Mouse (Mus musculus) liver, embryonic 13.5 days (tissue): Measurements from ENCODE around the gene Asah2. TPM values are rescaled to one million over a fixed set of nuclear protein-coding genes. Genes with fewer than 3 reads are reported as not detected.
"Not testable (repeated sequence)": the region's sequence is repeated elsewhere in the genome, so short reads cannot be mapped to it uniquely, and the experiment has no call there.

Source experiments
- ATAC-seq: fragments of 200-750 bp; cut with Nextera tagmentation; 2 replicates; pipeline ENCODE4 v1.8.0; 2017; ENCODE audit warnings: low read depth, mild to moderate bottlenecking, moderate number of reproducible peaks, moderate library complexity
- DNase-seq: peaks from one replicate; pipeline ENCODE4 v3.0.0; 2022
- H3K27ac ChIP-seq: fragments of 300-500 bp; sonication (generic); 2 replicates; pipeline ENCODE4 v1.5.1; 2015; ENCODE audit warnings: moderate library complexity, mild to moderate bottlenecking, inconsistent platforms
- H3K27me3 ChIP-seq: fragments of 300-500 bp; sonication (generic); 2 replicates; pipeline ENCODE4 v1.6.1; 2015; ENCODE audit warnings: mild to moderate bottlenecking, inconsistent platforms
- H3K36me3 ChIP-seq: fragments of 300-500 bp; sonication (generic); 2 replicates; pipeline ENCODE4 v1.6.1; 2015; ENCODE audit warnings: mild to moderate bottlenecking, inconsistent platforms
- H3K4me1 ChIP-seq: fragments of 300-500 bp; sonication (generic); replicated peaks from 2 replicates; pipeline ENCODE4 v1.6.1; 2015; ENCODE audit warnings: inconsistent platforms
- H3K4me2 ChIP-seq: fragments of 300-500 bp; sonication (generic); 2 replicates; pipeline ENCODE4 v1.6.1; 2015; ENCODE audit warnings: inconsistent platforms, mild to moderate bottlenecking, moderate library complexity
- H3K4me3 ChIP-seq: fragments of 300-500 bp; sonication (generic); replicated peaks from 2 replicates; pipeline ENCODE4 v1.5.1; 2015; ENCODE audit warnings: mild to moderate bottlenecking, inconsistent platforms
- H3K9ac ChIP-seq: fragments of 300-500 bp; sonication (generic); 2 replicates; pipeline ENCODE4 v1.6.1; 2015; ENCODE audit warnings: mild to moderate bottlenecking, inconsistent platforms
- H3K9me3 ChIP-seq: fragments of 300-500 bp; sonication (generic); replicated peaks from 2 replicates; pipeline ENCODE4 v1.6.1; 2016; ENCODE audit warnings: inconsistent platforms
- WGBS: fragments of 180-500 bp; shearing (Covaris S2); methylation state at CpG from one replicate; pipeline ENCODE4 v1.1.7; 2015; ENCODE audit not compliant: insufficient replicate concordance; 5-methylcytosine and 5-hydroxymethylcytosine counted together
- polyA plus RNA-seq: library from polyadenylated mRNA; unstranded; fragments of >200 nt; fragmentation: Nextera tagmentation; extraction: Ambion mirVana; gene quantifications from 2 replicates; pipeline ENCODE4 v1.2.1, GENCODE M21; 2015

Asah2 gene
- polyA plus RNA-seq, 1 experiment from 2014 or later, result 0.23 TPM

GRCm38 (mm10) chr19:32102294-32102975, 5.6 kb downstream of the Asah2 start:
- peaks cover 6% of the 10 kb centered on the region; the same call in 1 of the 2 replicates for H3K4me1 ChIP-seq
- H3K4me2 ChIP-seq, result no peak overlapping the region
- no peak overlapping the region for H3K27ac ChIP-seq
- H3K27me3 ChIP-seq, result peaks cover 9% of the 10 kb centered on the region; the same call in 1 of the 2 replicates
- DNase-seq (no peak), ATAC-seq (no peak)
- H3K36me3 ChIP-seq, result no peaks in the 10 kb centered on the region
- H3K4me3 ChIP-seq, result no peak overlapping the region
- H3K9me3 ChIP-seq, result no peaks in the 10 kb centered on the region
- H3K9ac ChIP-seq, result no peak overlapping the region
- WGBS, result 44% methylated on average over 18 of the region's 18 CpGs

- H3K27ac ChIP-seq, result no peak overlapping the region
- no peak overlapping the region for H3K4me2 ChIP-seq
- ATAC-seq, result no peak
- 0 out of 2 replicates have a peak, but pooled peaks cover 2% of the 10 kb centered on the region for H3K4me1 ChIP-seq
- no peaks in the 10 kb centered on the region for H3K9me3 ChIP-seq
- no peak for DNase-seq
- H3K9ac ChIP-seq, result no peak overlapping the region
- peaks cover 6% of the 10 kb centered on the region; the same call in 1 of the 2 replicates for H3K27me3 ChIP-seq
- WGBS, result 68% methylated on average over 3 of the region's 3 CpGs
- H3K4me3 ChIP-seq, result no peak overlapping the region
- H3K36me3 ChIP-seq, result no peaks in the 10 kb centered on the region
These were observed 9.4 kb downstream of the Asah2 start for GRCm38 (mm10) chr19:32098582-32098981.

GRCm38 (mm10) chr19:32092358-32092757, 15.7 kb downstream of the Asah2 start:
- Histone ChIP-seq H3K4me1 (no peaks in the 10 kb centered on the region), H3K27me3 (no peaks in the 10 kb centered on the region), H3K9me3 (no peaks in the 10 kb centered on the region), H3K4me2 (no peak overlapping the region), H3K36me3 (no peaks in the 10 kb centered on the region), H3K4me3 (no peak overlapping the region), H3K27ac (no peak overlapping the region), H3K9ac (no peak overlapping the region)
- WGBS, result 66% methylated on average over 4 of the region's 4 CpGs
- ATAC-seq (no peak), DNase-seq (no peak)

- H3K4me2 ChIP-seq, result no peak overlapping the region
- WGBS, result 33% methylated on average over 4 of the region's 4 CpGs
- H3K36me3 ChIP-seq, result no peaks in the 10 kb centered on the region
- no peak overlapping the region for H3K27ac ChIP-seq
- DNase-seq, result no peak
- no peaks in the 10 kb centered on the region for H3K9me3 ChIP-seq
- H3K9ac ChIP-seq, result no peak overlapping the region
- no peaks in the 10 kb centered on the region for H3K27me3 ChIP-seq
- no peak for ATAC-seq
- H3K4me1 ChIP-seq, result no peaks in the 10 kb centered on the region
- no peak overlapping the region for H3K4me3 ChIP-seq
These were observed 17.2 kb downstream of the Asah2 start for GRCm38 (mm10) chr19:32090804-32091203.

- WGBS, result 57% methylated on average over 1 of the region's 1 CpGs
These were observed 19.4 kb downstream of the Asah2 start for GRCm38 (mm10) chr19:32088570-32088969.

GRCm38 (mm10) chr19:32087736-32088470, 20.1 kb downstream of the Asah2 start:
- no peak for DNase-seq
- H3K9ac ChIP-seq, result no peak overlapping the region
- no peaks in the 10 kb centered on the region for H3K36me3 ChIP-seq
- H3K4me1 ChIP-seq, result no peaks in the 10 kb centered on the region
- no peak overlapping the region for H3K27ac ChIP-seq
- H3K27me3 ChIP-seq, result no peaks in the 10 kb centered on the region
- no peak for ATAC-seq
- 51% methylated on average over 6 of the region's 6 CpGs for WGBS
- H3K4me2 ChIP-seq, result no peak overlapping the region
- no peak overlapping the region for H3K4me3 ChIP-seq
- H3K9me3 ChIP-seq, result no peaks in the 10 kb centered on the region

More at GRCm38 (mm10) chr19:32088570-32088969, 19.4 kb downstream of the Asah2 start:
- Histone ChIP-seq H3K27me3 (no peaks in the 10 kb centered on the region), H3K36me3 (no peaks in the 10 kb centered on the region), H3K4me1 (no peaks in the 10 kb centered on the region), H3K4me2 (no peak overlapping the region), H3K4me3 (no peak overlapping the region), H3K9ac (no peak overlapping the region), H3K27ac (no peak overlapping the region), H3K9me3 (no peaks in the 10 kb centered on the region)
- DNase-seq (no peak), ATAC-seq (no peak)

- WGBS, result 47% methylated on average over 1 of the region's 1 CpGs
- H3K4me1 ChIP-seq, H3K36me3 ChIP-seq, H3K27me3 ChIP-seq, ATAC-seq, H3K9me3 ChIP-seq, H3K27ac ChIP-seq, H3K9ac ChIP-seq, DNase-seq, H3K4me2 ChIP-seq, H3K4me3 ChIP-seq: not testable (repeated sequence)
These were observed 23.2 kb downstream of the Asah2 start for GRCm38 (mm10) chr19:32084813-32085212.

- no peak overlapping the region for H3K4me3 ChIP-seq
- DNase-seq (no peak), ATAC-seq (no peak)
- 25% methylated on average over 2 of the region's 2 CpGs for WGBS
- H3K36me3 ChIP-seq, result no peaks in the 10 kb centered on the region
- no peaks in the 10 kb centered on the region for H3K4me1 ChIP-seq
- H3K27ac ChIP-seq, result no peak overlapping the region
- no peak overlapping the region for H3K4me2 ChIP-seq
- H3K9ac ChIP-seq, result no peak overlapping the region
- H3K9me3 ChIP-seq, result no peaks in the 10 kb centered on the region
- H3K27me3 ChIP-seq, result no peaks in the 10 kb centered on the region
These were observed 37.7 kb downstream of the Asah2 start for GRCm38 (mm10) chr19:32070340-32070739.

GRCm38 (mm10) chr19:32069598-32069997, 38.4 kb downstream of the Asah2 start:
- 41% methylated on average over 2 of the region's 2 CpGs for WGBS

GRCm38 (mm10) chr19:32067669-32068068, 40.3 kb downstream of the Asah2 start:
- Histone ChIP-seq H3K4me1 (no peaks in the 10 kb centered on the region), H3K27ac (no peak overlapping the region), H3K36me3 (no peaks in the 10 kb centered on the region), H3K27me3 (no peaks in the 10 kb centered on the region), H3K4me3 (no peak overlapping the region), H3K4me2 (no peak overlapping the region), H3K9ac (no peak overlapping the region), H3K9me3 (no peaks in the 10 kb centered on the region)
- no peak for ATAC-seq
- no peak for DNase-seq
- 52% methylated on average over 4 of the region's 4 CpGs for WGBS

More at GRCm38 (mm10) chr19:32069598-32069997, 38.4 kb downstream of the Asah2 start:
- Histone ChIP-seq H3K4me3 (no peak overlapping the region), H3K36me3 (no peaks in the 10 kb centered on the region), H3K9ac (no peak overlapping the region), H3K9me3 (no peaks in the 10 kb centered on the region), H3K4me2 (no peak overlapping the region), H3K27ac (no peak overlapping the region), H3K27me3 (no peaks in the 10 kb centered on the region), H3K4me1 (no peaks in the 10 kb centered on the region)
- no peak for DNase-seq
- no peak for ATAC-seq

GRCm38 (mm10) chr19:32061294-32061693, 46.7 kb downstream of the Asah2 start:
- WGBS, result 49% methylated on average over 1 of the region's 1 CpGs
- Histone ChIP-seq H3K36me3 (no peaks in the 10 kb centered on the region), H3K27me3 (no peaks in the 10 kb centered on the region), H3K4me2 (no peak overlapping the region), H3K27ac (no peak overlapping the region), H3K4me1 (no peaks in the 10 kb centered on the region), H3K9ac (no peak overlapping the region), H3K9me3 (no peaks in the 10 kb centered on the region), H3K4me3 (no peak overlapping the region)
- ATAC-seq, result no peak
- DNase-seq, result no peak
